Mouse (Mus musculus) kidney, adult 2 months (tissue): Measurements from ENCODE around the gene Atg7.

Source experiments
- CTCF ChIP-seq: fragments of 200-500 bp; conservative IDR thresholded peaks from 2 replicates; pipeline ENCODE4 v1.5.1; 2011; ENCODE audit warnings: low read depth, mild to moderate bottlenecking, control low read depth, low read length, moderate library complexity, mixed read lengths; ENCODE audit not compliant: insufficient read depth, insufficient read length
- POLR2A ChIP-seq: fragments of 200-500 bp; IDR thresholded peaks from one replicate; pipeline ENCODE4 v1.6.1; 2011; ENCODE audit warnings: low read depth, low read length, control low read depth

- TF ChIP-seq CTCF (no peak), POLR2A (no peak)
Measured at GRCm38 (mm10) chr6:114807474-114807873, 164.6 kb downstream of the Atg7 start.
